Mouse (Mus musculus) spleen, embryonic (tissue): ENCODE results near the gene Kcnma1.

Source experiments
- CTCF ChIA-PET: fragments of 350-600 bp; sonication (Branson Sonifier 250); formaldehyde crosslinking; loops from one replicate; lab custom pipeline; 2022; lab: Charles Lee

Gene Kcnma1

DNA sequence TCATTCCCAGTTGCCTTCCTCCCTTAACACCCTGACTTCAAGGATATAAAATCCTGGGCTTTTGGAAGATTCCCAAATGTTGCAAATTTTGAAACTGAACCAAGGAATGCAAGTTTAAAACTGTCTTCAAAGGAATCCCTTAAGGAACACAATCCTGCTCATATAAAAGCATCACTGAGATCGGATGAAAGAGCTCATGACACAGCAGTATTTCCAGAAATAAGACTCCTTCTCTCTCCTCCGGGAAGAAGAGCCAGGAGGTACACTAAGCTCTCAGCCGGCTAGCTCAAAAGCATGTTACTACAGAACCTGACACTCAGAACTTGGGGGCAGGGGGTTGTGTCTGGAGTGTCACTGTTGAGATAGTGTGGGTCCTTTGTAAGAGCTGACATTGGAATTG is 325.8 kb downstream of the Kcnma1 start:
- CTCF ChIA-PET, result no interaction called here

DNA sequence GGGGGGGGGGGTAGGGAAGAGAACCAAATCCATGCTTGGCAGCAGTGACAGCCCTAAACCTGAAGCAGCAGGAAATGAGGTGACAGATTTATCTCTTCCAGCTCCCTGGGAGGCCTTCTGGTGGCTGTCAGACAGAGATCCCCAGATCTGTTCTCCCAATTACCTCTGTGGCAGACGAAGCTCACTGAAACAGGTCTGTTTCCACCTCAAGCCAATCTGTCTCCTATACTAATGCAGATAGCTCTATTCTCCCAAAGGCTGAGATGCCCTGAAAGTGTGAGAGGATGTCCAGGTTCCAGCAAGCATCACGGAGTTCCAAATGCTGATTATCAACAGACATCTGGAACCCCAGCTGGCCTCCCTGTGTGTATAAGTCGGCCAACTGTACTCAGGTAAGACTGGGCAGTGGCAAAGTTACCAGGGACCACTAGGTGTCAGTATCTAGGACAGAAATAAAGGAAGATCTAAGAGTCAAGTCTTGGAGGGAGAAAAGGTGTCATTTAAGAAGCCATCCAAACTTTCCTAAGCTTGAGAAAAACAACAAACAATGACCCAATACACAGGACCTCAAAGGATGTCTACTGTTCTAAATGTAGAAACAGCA is 329.7 kb downstream of the Kcnma1 start:
- CTCF ChIA-PET, result no interaction called here

DNA sequence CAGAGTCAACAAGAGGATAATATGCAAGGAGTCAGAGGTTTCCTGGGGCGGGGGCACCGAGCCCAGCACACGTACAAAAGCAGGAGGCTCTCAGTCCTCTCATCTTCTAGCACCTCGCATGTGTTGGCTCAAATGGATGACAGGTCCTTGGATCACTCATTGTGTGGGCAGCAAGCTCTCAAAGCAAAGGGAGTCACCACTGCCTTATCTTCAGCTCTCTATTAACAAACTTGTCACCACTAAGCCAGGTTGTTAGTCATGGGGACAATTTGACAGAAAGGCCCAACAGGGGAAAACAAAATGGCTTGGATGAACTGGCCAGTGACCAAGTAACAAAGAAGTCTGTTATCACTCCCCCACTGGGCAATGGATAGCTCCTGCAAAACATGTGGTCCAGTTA is 331.5 kb downstream of the Kcnma1 start:
- CTCF ChIA-PET, result no interaction called here

DNA sequence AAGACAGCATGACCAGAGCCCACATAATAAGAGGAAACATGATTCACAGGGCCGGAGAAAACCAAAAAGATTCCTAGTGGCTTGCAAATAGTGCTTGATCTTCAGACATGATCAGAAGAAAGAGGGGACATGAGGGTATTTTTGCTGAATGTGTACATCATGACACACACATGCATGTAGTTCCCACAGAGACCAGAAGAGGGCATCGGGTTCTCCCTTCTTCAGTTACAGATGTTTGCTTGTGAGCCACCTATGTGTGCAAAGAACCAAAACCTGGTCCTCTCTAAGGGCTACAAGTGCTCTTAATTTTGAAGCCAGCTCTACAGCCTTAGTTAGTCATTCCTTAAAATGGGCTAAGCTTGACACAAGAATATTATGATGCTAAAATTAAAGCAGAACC is 334.9 kb downstream of the Kcnma1 start:
- CTCF ChIA-PET, result no interaction called here

DNA sequence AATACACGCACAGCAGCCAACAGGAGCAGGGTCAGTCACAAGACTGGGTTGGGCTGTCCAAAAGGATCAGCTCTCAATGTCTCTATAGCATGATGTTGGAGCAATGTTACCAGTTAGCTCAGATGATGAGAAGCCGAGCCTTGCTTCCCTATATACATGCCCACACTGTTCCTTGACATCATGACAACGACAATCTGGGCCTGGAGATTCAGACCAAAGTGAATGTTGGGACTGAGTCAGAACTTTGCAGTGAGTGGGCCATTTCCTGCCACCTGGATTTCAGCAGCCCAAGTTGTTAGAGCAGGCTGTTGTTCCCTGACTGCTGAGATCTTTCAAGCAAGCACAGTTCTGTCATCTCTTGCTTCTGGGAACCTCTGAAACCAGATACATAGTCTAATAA is 347.9 kb downstream of the Kcnma1 start:
- CTCF ChIA-PET, result no interaction called here

DNA sequence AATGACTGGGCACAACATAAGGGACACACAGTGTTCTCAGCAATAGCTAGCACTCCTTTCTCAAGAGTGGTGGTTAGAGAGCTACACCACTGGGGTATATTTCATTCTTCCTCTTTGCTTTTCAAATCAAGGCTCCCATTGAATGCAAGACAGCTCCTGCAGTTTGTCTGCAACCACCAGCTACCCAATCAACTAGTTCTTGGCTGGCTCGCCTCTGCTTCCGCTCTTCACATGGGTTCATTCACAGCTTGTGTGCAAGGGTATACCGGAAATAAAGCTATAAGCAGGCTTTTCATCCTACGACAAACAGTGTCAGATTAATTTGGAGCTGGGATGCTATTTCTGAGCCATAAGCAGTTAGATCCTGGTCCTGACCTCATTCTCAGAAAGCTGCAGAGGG is 362.6 kb downstream of the Kcnma1 start:
- CTCF ChIA-PET, result no interaction called here

DNA sequence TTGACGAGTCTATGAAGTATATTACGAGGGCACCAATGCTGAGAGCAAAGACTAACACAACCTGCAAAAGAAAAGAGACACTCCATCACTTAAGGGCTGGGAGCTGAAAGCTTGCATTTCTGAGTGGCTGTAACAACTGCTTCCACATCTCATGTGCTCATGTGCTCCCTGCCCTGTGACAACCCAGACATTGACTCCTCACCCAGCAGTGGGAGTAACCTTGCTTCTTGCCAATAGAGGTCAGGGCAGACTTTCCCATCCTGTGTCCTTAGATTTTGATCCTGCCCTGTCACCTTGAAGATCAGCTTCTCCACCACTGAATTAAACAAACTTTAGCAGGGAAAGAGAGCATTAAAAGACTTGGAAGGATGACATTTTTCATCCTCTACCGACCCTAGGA is 364.2 kb downstream of the Kcnma1 start:
- CTCF ChIA-PET, result no interaction called here

DNA sequence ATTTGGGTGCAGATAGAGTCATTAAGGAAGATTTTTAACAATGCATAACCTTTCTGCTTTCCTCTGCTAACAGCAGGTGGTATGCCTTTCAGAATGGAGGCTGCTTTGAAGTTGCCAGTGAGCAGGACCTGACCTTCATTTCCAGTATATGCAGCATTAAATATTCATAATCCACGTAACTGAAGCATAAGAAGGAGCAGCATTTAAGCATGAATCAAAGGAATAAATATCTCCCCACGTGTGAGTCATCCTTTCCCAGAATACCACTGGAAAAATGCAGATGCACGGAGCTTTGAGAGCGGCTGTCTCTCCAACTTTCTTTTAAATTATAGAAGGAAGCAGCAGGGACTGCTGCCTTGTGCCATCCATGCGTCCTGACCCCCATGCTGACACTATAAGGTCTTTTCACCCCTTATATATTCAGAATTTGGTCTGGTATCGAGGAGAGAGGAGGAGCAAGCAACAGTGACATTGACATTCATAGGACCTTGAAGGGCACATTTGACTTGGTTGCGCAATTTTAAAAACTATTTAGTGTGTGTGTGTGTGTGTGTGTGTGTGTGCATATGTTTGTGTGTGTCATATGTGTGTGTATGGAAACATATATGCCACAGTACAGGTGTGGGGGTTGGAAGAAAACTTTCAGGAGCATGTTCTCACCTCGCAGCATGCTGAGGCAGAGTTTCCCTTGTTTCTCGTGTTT is 368.8 kb downstream of the Kcnma1 start:
- CTCF ChIA-PET, result no interaction called here

DNA sequence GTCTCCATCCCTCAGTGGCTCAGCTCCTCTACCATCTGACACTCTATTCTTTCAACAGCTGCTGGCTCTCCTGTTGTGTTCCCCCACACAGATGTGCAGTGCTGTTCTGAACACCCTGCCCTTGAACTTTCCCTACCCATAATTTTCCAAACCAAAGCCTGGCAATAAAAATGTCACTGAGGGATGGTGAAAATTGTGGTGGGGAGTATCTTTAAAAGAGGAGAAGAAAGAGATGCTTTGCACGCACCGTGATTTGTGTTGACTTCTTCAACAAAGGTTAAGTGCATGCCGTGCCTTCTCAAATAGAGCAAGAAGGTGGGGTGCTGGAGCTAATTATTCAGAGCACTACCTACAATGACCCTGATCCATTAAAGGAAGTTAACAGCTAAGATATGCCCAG is 371.1 kb downstream of the Kcnma1 start:
- CTCF ChIA-PET, result no interaction called here

DNA sequence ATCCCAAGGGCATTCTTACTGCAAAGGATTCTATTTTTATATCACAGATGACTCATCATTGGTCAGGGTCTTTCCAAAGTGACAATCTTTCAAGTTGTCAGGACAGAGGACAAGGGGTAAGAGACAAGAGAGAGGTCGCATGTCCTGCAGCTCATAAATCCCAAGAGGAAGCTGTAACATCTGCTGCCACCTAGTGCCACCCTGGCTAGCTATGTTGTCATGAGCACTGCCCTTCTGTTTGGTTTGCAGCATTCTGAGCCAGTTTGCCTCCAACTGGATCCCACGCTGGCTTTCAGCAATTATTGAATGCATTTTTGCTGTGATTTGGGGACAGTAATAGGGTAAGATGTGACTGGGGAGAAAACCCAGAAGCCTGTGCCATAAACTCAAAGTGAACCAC is 373.6 kb downstream of the Kcnma1 start:
- CTCF ChIA-PET, result no interaction called here

DNA sequence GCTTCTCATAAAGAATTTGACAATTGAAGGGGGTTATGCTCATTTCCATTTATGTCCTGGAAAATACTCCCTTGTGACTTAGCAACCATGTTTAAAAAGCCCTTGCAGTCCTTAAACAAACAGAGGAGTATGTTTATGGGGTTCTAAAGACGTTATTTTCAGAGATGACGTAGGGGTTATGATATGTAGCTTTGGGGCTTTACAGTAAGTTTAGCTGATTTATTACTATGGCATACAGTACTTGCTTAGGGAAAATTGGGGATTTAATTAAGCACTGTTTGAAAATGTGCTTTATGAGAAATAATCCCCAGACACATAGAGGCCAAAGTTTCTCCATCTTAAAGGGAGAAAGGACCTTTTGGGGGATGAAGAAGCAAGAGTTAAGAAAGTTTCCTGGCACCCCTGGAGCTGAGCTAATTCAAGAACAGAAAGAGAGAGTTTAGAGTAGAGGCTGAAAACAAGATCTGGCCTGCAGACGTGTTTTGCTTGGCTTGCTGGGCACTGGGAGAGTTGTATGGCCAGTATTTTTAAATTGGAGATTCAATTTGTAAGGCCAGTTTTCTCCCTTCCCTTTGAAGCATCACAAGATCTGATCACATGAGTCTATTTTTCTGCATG is 376.1 kb downstream of the Kcnma1 start:
- CTCF ChIA-PET, result no interaction called here

DNA sequence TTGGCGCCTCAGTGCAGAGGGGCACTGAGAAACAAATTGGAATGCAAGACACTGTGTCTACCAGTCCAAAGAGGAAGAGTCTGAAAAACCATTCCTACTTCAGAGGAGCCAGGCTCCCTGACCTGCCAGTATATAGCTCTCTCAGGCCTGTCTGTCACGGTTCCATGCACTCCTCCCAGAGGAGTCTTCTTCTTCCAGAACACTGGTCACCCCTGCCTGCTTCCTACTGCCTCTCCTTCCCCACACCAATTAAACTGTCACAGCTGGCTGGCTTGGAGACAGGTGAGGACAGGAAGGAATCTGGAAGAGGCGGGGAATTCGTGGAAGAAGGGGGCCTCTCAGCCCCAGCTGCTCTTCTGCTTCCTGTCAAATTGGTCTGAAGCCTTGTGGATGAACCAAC is 378.4 kb downstream of the Kcnma1 start:
- CTCF ChIA-PET, result no interaction called here

DNA sequence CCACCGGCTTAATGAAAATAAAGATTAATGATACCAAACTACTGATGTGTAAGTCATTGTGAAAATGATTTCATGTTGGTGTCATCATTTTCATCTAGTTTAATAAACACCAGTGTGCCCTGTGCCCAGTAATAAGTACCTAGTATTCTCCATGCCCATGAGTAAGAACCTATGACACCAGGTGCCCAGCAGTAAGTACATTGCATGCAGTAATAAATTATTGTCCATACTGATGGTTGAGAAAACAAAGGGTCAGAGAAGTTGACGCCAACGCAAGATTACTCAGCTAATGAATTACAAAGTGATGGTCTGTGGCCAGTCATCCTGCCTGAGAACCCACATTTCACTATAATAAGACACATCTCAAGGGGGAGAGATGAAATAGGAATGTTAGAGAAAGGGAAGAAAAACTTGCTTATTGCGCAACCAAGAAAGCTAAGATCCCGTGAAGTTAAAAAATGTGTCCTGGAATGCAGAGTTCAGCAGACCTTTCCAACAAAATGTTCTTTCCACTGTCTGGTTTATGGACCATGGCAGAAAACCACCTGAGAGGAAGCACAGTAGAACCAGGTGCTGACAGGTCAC is 381.2 kb downstream of the Kcnma1 start:
- CTCF ChIA-PET, result no interaction called here

DNA sequence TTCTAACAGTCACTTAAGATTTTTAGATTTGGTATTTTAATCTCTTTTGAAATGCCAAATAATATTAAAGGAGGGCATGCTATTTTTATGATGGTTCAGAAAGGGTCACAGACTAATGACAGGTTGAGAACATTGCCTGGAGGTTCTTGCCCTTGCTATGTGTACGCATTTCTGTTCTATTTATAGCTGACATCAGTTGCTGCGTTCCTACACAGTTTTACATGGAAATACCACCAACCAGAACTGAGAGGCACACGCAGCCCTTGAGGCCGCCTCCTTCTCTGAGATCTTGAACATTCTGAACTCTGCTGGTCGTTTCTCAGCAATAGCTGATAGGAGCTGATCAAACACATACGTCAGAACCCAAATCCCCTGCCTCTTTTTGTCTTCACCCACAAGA is 387.4 kb downstream of the Kcnma1 start:
- CTCF ChIA-PET, result no interaction called here

DNA sequence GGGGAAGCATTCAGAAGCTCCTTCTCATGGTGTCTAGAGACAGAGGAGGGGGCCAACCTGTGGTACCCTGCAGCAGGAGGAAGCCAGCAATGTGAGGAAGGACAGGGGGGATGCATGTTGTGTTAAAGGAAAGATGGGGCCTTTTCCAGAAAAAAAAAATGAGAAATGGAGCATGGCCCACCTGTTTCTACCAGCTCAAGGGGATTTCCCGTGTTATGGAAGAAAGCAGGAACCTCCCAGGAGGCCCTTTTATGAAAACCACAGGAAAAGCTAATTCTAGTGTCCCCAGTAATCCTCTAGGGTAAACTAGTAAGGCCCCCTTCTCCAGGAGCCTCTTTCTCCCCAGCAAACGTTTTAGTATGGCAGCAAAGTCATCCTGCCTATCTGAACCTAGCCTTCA is 388.2 kb downstream of the Kcnma1 start:
- CTCF ChIA-PET, result interaction anchor here (0.6 kb wide), 1 partner anchor 84 kb away, joined by 3 read pairs; no protein-coding TSS in a partner anchor

DNA sequence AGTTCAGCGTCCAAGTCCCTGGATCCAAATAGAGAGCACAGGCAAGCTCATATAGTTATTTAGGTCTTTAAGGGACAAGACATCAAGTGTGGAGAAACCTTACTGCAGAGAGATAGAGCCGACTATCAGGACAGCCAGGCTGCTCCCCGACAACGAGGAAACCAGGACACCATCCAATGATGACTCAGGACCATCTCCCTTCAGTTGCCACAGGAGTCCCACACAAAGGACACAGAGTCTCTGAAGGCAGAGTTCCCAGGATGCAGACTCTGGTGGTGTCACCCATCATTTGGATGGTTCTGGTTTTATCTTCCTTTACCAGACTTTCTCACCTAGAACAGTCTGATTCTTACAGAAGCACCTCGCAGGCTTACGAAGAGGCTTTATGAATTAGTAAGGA is 388.9 kb downstream of the Kcnma1 start:
- CTCF ChIA-PET, result no interaction called here

DNA sequence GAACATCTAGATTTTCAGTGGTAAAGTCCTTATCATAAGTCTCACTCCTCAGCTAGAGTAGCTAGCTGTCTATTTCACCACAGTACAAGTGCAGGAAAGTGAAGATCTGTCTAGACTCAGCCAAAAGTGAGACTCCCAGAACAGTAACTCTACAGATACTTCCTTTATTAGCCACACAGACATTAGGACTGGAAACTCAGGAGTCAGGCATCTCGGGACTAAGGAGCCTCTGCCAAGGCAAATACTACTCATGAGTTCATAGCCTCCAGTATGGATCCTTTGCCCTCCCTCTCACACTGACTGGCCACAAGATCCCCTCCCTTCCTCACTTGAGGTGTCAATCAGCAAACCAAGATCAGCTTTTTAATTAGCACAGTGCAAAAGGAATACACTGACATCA is 389.8 kb downstream of the Kcnma1 start:
- CTCF ChIA-PET, result no interaction called here

DNA sequence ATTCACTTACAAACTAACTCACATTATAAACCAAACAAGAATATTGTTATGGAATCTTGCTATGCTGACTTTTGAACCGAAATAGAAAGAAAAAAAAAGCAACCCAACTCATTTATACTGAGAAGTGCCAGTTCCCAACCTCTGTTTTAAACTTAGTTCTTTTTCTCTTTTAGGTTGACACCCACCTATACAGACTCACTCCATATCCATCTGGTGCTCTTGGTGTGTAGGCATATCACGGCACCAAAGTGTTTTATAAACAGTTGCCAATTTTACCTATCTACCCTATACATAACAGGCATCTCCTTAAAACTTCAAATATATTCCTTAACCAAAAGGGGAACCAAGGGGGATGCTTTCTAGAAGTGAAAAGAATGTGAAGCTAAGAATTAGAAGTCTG is 393.6 kb downstream of the Kcnma1 start:
- CTCF ChIA-PET, result no interaction called here

DNA sequence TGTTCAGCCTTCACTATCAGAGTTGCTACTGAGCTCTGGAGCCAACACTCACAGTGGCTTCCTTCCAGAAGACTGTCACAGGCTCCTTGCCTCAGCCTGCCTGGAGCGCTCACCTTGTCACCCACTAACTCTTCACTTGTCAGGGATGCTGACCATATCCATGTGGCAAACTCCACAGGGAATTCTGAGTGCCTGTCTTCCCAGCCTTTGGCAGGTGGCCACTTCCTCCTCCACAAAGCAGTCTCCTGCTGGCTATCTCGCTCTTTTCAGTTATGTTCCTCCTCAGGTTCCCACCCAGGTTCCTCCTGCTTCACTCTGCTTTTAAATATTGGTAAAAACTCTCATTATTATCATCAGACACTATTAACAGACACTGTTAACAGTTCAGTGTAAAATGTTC is 395.3 kb downstream of the Kcnma1 start:
- CTCF ChIA-PET, result no interaction called here

DNA sequence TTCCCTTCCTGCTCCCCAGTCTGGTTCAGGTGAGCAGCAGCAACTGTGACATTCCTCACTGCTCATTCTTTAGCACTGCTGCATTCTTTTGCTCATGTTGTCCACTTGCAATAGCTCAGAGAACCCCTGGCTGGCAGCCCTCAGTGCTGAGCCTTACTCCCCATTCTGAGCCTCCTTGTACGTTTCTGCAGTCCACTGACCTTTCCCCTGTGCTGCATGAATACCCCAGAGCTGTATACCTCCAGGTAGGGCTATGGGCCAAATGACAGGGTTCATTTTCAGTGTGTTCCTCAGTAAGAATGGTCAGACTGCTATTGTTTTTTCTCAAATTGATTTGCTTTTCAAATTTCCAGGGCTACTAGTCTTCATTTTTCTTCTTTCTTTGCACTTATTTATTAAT is 396.2 kb downstream of the Kcnma1 start:
- CTCF ChIA-PET, result no interaction called here

DNA sequence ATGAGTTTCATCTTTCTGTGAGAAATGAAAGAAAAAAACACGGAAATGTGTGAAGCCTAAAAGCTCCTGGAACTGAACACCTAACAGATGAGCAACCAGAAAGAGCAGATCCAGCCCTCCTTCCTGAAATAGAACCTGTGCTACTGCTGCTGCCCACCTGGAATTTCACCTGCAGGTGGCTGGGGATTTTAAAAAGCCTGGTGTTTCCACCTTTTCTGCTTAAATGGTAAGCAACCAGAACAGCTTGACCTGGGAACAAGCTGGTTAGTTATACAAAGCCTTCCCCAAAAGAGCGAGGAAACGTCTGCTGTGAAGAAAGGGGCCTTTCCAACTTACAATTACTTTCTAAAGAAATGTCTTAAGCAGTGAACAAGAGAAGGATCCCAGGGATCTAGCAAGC is 404.2 kb downstream of the Kcnma1 start:
- CTCF ChIA-PET, result no interaction called here

DNA sequence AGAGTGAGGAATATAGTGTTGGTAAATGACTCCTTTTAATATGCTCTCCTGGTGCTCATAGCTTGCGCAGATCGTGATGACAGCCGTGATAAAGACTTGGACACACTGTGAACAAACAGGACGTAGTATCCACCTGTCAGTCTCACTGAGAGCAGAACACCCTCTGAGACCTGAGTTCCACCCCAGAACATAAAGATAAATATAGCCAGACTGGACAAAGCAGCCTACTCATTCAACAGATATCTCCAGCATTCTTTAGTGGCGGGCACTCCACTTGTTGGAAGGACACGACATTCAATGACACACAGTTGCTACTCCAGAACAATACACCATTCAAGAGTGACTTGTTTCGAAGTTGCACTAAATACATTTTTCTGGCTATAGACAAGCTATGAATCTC is 408.6 kb downstream of the Kcnma1 start:
- CTCF ChIA-PET, result no interaction called here

DNA sequence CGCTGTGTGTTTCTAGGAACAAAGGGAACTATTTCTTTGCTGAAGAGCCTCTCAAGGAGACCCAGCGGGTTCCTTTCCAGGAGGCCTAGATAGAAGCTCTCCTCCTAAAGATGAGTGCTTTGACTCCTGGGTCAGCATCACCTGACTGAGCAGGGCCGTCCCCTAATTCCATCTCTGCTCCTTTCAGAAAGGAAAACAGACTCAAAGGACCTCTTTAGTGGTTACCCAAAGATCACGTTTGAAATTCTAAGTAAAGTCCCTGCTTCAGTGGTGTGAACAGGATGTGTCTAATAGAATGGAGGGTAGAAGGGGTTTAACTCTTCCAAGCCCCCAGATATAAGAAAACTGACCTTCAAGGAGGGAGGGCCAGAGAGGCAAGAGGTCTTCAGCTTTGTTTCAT is 411.4 kb downstream of the Kcnma1 start:
- CTCF ChIA-PET, result interaction anchor here (0.6 kb wide), 1 partner anchor 796 kb away, joined by 10 read pairs; no protein-coding TSS in a partner anchor
